Mouse (Mus musculus) heart, postnatal 0 days (tissue): ENCODE data around the gene Xrcc4.

Experiments used
- CTCF ChIP-seq: IDR thresholded peaks from 2 replicates; pipeline ENCODE4 v1.5.1; 2016; ENCODE audit warnings: antibody characterized with exemption, control low read depth, low read depth
- EP300 ChIP-seq: IDR thresholded peaks from 2 replicates; pipeline ENCODE4 v1.6.1; 2016; ENCODE audit warnings: antibody characterized with exemption, low read depth

GRCm38 (mm10) chr13:89970940-89971339 lies 118.5 kb downstream of the Xrcc4 start:
- no peak for TF ChIP-seq CTCF
- no peak for TF ChIP-seq EP300
